Mouse (Mus musculus): ENCODE measurements at regions not wholly inside any gene's neighbourhood (a gene's known extent, or its start where the extent isn't known, plus 50 kb on each side); places are given as distances from the start of the nearest gene placed in this dataset.

DNA sequence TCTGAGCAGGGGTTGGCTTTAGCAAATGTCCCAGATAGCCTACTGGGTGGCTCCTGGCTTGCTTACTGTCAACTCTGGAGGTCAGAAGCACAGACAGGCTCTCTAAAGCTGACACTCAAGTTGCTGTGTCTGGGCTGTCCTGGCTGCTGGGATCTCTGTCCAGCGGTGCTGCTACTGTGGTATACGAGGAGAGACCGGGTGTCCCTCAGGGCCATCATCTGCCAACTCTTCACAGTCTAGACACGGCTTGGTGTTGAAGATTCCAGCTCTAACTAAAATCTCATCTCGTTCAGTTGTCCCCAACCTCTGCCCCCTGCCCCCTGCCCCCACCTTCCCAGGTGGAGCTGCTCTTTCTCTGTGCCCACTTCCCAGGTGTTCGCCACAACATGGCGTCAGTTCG lies 577.1 kb upstream of the Gm19410 start:
- DNase-seq (ENCODE audit: low spot score): no peak

DNA sequence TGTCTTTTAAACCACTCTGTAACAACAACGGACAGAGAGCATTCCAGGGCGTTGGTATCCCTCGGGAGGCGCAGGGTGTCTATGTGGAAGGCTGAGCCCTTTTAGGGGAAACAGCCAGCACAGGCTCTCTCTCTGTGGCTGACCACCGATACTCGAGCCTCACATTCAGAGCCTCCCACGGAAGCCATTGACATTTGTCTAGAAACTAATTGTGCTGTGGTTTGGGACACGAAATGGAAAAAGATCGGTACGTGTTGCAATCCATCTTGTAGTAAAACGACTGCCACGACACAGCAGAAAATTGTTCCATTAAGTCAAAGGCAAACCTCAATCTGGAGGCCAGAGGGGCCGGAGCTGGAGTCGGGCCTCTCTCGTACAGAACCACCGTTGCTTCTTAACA lies 575.9 kb upstream of the Gm19410 start:
- no peak for DNase-seq (ENCODE audit: low spot score)

DNA sequence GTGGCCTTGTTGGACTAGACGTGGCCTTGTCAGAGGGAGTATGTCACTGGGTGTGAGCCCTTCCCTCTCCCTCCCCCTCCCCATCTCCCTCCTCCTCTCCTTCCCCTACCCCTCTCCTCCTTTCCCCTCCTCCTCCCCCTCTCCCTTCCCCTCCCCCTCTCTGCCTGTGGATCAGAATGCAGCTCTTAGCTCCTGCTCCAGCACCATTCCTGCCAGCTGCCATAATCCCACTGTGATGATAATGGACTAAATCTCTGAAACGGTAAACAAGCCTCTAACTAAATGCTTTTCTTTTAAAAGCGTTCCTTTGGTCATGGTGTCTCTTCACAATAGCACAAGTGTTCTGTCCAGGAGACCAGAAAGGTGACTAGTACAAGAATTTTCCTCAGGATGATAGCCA lies 573.1 kb upstream of the Gm19410 start:
- no peak for DNase-seq (ENCODE audit: low spot score)

DNA sequence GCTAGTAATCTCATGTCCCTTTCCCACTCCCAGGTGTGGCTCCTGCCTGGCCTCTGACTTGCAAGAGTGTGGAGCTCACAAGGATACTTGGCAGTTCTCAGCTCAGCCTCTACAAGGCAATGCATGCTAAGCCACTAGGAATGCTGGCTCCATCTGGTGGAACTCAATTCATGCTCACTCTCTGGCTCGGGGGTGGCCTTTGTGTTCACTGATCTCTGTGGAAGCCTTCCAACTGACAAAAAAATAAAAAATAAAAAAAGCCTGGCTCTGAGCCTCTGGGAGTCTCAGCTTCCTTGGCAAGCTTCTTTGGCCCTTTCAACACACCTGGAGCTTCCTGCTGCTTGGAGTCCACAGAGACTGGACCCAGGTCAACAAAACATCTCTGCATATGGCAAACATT lies 571.8 kb upstream of the Gm19410 start:
- DNase-seq (ENCODE audit: low spot score): no peak

DNA sequence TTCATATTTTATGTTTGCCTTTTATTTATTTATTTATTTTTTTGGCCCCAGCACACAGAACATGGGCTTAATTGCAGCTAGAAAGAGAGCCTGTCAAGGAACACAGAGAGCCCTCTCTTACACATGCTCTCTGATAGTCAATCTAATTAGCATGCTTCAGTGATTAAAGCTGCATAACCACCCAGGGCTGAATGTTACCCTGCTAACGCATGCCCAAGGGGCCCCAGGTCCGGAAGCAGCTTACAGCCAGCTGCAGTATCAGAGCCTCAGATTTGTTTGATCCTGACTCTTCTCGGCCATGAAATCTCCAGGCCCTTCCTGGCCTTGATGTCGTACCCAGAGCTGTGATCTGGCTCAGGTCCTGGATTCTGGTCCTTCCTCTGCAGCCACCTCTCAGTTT lies 569.4 kb upstream of the Gm19410 start:
- DNase-seq (ENCODE audit: low spot score): no peak

DNA sequence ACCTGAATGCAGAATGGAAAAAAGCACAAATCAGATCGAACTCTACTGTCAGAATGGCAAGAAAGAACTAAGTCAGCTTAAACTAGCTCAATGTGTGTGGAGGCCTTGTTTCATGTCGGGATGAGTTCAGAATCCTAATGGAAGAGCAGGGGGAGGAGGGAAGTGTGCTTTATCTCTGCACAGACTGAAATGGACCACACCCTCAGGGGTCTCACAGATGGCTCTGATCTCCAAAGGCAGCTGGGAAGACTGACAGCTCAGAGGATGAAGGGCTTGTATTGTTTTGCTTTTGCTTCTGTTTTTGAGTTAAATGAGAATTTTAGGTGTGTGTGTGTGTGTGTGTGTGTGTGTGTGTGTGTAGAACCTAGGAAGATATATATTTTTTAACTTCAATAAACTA lies 566.8 kb upstream of the Gm19410 start:
- DNase-seq (ENCODE audit: low spot score): no peak

DNA sequence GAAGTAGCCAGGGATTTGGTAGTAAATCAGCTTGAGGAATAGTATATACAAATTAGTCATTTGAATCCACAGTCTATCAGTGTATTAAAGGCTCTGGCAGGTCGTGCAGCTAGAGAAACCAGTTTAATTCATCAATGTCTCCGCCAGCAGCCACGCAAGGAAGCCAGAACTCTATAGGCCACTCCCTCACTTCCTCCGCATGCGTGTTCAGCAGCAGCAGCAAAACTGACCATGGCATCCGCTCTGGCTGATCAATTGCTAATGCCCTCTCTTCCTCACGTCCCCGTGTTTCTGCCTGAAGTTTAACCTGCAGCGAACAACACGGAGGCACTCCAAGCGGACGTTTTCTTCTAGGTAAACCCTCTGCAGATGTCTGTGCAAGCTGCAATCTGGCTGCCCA lies 564.2 kb upstream of the Gm19410 start:
- DNase-seq (ENCODE audit: low spot score): no peak

DNA sequence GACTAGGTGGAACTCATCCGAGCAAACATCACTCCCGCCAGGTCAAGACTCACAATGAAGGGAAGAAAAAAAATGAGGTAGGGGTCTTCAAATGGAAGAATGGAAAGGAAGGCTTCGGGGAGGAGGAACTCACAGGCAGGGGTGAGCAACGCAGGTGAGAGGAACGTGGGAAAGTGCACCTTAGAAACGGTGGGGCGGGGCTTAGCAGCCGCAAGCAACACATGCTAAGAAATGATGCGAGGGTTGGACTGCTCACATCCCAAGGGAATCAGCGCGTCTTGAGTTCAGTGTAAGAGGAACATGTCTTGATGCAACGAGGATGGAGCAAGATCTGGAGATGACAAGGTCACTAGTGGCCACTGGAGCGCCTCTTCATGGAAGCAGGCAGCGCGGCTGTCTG lies 560.6 kb upstream of the Gm19410 start:
- DNase-seq (ENCODE audit: low spot score): no peak

DNA sequence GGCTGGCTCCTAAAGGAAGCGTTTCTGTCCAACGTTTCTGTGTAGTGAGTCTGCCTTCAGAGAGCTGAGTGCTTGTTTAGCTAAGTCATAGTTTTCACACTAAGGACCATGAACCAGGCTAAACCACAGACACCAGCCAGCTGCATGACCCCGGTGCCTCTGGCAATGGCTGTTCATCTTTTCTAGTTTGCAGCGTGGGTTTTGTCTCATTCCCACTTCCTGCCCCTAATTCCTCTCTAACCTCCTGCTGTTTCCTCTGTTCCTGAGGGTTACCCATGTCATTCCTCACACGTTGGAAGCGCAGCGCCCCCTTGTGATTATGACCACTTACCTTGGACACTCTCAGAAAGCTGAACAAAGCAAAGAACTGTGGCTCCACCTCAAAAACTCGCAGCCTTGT lies 560.1 kb upstream of the Gm19410 start:
- no peak for DNase-seq (ENCODE audit: low spot score)

DNA sequence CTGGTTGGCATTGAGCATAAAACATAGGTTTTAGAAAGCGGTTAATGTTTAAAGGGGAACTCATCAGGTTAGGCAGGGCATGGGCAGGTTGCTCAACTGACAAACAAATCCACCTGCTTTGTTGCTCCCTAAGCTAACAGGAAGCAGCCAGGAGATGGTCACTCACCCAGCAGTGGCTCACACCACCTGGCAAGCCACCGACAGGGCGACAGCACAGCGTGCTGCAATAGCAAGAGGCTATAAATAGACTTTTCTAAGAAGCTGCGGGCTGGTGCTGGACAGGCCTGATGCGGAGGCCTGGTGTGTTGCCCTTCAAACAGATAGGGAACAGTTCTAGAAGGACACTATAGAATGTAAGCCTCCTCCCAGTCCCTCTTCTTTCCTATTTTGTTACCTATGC lies 559.3 kb upstream of the Gm19410 start:
- DNase-seq (ENCODE audit: low spot score): no peak

DNA sequence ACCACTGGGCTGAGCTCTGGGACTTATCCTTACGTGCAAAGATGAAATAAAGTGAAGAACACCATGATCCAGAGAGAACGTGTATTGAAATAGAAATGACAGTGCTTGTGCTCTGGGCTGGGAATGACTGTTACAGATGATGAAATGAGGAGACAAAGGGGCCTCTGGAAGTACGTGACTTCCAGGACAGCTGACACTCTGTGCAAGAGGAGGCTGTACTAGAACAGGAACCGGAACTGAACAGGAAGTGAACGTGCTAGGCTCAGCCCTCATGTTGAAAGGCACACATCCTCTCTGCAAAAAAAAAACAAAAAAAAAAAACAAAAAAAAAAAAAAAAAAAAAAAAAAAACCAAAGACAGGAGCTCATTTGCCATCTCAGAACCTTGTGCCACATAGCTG lies 557.2 kb upstream of the Gm19410 start:
- no peak for DNase-seq (ENCODE audit: low spot score)

DNA sequence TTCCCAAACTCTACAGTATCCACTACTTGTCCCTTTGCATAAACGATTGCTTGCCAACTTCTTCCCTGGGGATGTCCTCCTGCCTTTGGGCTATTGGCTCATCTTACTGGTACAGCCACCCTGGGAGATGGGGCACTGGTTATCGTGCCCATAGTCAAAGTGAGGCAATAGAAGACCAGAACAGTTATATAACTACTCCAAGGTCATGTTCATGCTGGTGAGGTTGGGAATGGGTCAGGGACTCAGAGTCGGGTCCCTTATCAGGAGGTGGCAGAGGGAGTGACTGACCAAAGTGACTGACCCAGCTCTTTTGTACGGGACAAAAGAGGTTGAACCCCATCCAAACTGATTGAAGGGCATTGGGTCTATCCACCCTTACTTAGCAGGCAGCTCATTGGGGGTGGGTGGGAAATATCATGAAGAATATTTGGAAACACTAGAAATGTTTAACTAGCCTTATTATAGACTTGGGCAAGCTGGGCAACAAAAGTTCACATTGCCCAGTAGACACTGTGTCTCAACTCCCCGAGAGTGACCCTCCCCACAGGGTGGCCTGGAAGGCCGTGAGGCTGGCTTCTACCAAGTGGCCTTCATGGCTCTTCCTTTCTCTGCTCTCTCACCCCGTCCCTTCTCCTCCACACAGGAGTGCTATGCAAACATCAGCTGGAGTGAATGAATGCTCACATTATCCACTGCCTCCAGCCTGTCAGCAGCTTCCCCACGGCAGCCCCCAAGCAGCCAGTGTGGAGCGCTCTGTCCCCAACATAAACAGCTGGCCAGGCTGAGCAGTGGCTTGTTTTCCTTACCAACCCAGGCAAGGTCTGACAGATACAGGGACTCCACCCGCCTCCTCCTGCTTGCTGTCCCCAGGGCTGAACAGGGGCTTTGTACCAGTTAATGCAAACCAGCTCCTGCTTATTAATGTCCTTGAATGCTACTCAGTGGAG lies 553.8 kb upstream of the Gm19410 start:
- DNase-seq (ENCODE audit: low spot score): no peak

DNA sequence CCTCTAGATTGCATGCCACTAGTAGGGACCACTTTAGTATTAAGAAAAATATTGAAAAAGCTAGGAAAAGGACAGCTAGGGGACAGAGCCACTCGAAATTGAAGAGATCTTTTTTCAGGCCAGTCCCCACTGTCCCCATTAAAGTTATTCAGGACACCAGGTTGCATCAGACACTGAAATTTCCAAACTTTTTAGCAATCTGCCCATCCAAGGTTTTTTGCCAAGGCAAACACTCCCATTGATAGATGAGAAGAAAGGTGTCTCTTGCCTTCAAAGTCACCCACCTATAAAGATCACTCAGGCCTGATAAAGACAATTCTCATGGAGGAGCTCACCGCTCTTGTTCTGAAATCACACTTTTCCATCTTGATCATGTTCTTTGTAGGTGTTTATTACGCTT lies 552.1 kb upstream of the Gm19410 start:
- no peak for DNase-seq (ENCODE audit: low spot score)

DNA sequence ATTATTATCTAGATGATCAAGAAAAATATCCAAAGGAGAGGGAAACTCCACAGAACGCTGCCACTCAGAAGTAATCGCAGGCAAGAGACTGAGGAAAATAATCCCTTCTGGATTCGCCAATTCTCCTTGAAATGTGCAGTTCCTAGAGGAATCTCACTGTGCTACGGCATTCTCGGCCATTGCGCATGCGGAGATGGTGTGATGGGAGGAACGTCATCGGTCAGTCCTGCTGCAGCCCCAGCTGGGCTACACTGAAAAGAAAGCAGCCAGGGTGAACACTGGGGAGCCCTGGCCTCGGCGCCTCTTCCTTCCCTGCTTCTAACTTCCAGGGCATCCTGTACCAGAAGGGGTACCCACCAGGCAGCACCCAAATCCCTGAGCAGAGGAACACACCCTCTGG lies 548.0 kb upstream of the Gm19410 start:
- DNase-seq (ENCODE audit: low spot score): no peak

DNA sequence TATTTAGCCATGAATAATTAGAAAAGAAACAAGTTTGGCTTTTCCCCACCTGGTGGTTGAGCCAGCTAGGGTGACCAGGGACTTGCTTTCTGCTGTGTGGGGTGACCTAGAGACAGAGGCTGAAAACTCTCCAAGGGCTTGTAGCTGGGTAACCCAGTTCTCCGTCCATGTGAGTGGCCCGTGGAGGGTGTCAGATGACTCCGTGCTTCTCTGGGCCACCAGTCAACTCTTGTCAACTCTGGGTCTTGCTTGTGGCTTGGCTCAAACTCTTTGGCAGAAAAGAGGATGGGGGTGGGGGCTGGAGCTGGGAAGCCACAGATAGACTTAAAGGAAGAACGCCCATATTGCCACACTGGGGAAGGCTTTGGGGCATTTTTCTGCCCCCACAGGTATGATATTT lies 547.3 kb upstream of the Gm19410 start:
- DNase-seq (ENCODE audit: low spot score): no peak

DNA sequence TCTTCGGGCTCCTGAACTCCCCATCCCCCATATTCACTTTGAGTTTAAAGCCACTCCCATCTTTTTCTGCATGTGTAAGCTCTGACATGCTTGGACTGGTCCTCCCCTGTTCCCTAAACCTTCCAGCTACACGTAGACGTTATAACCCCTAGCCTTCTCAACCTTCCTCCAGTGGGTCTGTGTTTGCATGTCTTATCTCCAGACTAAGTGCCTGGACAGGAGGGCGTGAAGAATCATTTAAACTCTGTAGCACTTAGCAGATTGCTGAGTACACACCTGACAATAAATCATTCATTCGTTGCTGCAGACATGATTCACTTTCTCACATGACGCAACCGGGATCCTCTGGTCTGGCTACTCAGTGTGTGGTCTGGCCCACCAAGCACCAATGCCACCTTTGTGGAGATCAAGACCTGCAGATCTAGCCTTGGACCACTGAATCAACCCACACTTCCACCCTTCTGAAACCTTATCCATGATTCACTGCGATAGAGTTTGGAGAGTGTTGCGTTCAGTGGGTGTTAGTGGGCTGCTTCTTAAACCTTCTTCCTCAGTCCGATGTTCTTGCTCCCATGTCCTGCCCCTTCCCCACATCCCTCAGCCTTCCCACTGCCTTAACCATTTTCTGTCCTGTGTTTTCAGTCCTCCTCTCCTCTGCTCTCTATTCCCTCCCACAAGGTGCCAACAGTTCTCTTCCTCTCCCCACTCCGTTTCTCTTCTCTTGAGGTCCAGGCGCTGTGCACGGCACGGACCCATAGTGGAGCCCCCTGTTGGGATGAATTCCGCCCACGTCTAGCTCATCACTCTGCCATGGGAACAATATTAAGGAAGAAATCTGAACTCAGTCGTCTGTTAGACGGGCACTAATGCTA lies 541.3 kb upstream of the Gm19410 start:
- no peak for DNase-seq (ENCODE audit: low spot score)

DNA sequence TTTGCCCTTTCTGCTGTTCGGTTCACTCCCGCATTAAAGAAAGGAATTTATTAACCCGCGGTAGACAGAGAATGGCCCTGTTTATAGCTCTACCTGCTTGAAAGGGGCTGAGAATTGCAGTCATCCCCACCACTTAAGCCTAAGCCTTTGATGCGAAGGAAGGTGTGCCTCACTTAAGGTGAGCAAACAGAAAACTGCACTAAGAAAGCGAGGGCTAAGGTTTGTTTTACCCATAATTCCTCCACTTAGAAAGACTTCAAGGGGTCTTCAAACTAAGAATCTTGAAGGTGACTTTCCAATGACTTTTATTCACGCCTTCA lies 540.7 kb upstream of the Gm19410 start:
- DNase-seq (ENCODE audit: low spot score): no peak

DNA sequence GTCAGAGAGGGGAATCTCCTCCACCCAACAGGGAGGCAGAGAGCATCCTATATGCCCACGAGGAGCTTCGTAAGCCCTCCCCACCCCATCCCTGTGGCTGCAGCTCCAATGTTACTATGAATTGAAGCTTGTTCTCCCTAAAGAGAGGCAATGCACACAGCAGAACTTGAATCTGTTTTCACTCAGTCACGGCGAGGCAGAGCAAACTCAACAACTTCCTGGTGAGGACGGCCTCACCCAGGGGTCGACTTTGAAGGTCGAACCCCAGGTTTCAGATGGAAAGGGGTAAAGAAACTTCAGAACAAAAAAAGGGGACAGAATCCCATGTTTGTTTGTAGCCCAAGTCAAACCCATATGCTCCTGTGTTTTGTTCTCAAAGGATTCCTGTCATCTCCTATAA lies 538.5 kb upstream of the Gm19410 start:
- DNase-seq (ENCODE audit: low spot score): no peak

DNA sequence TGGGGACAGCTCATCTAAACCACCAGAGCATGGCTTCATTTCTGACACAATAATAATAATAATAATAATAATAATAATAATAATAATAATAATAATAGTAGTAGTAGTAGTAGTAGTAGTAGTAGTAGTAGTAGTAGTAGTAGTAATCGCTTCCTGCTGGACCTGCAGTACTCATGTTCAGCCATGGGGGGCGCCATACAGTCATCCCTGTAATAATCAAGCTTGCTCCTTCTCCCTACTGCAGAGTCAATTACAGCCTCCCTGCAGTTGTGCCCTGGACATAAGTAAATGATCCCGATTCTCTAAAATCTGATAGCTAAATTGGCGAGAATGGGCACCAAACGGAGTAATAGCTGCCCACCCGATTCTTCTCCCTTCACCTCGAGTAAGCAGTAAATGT lies 537.1 kb upstream of the Gm19410 start:
- no peak for DNase-seq (ENCODE audit: low spot score)

DNA sequence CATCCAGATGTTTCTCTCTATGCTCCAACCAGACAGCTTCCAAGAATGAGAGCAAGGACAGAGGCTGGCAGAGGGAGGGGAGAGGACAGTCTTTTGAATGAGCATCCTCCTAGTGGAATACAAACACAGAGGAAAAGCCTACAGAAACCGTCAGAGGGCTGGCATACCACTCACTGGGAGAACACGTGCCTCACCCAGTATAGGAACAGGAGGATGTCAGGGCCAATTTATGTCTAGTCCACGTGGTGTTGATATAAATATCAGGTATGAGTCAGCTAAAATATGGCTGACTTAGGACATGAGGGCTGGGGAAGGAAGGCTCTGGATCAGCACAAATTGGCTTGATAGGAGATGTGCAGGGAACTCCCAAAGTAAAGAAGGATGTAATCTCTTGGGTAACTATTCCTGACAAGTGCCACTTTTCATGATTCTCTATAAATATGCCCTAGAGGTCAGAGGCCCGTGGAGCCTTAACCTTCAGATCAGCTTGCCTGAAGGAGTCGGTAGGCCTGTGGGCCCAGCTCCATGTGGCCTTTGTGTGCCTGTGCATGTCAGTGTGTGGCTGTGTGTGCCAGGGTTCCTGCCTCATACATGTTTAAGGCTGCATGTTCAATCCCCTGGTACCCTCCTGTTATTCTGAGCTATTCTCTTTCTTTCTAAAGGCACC lies 531.9 kb upstream of the Gm19410 start:
- DNase-seq (ENCODE audit: low spot score): no peak

DNA sequence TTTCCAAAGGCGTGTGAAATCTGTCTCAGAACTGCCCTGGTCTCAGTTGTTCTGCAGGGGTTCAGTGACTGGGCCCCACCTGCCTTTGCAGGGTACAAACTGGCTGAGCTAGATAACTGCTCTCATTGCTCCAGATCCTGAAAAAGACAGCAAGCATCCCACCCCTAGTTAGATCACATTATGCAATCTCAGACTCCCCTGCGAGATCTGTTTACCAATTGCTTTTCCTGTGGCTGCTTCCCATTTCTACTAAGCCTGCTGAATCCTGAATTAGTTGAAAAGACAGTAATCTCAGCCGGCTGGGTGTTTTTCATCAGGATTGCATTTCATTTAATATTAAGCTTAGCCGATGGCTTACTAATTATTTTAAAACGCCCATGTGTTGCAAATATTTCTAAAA lies 531.2 kb upstream of the Gm19410 start:
- DNase-seq (ENCODE audit: low spot score): no peak

DNA sequence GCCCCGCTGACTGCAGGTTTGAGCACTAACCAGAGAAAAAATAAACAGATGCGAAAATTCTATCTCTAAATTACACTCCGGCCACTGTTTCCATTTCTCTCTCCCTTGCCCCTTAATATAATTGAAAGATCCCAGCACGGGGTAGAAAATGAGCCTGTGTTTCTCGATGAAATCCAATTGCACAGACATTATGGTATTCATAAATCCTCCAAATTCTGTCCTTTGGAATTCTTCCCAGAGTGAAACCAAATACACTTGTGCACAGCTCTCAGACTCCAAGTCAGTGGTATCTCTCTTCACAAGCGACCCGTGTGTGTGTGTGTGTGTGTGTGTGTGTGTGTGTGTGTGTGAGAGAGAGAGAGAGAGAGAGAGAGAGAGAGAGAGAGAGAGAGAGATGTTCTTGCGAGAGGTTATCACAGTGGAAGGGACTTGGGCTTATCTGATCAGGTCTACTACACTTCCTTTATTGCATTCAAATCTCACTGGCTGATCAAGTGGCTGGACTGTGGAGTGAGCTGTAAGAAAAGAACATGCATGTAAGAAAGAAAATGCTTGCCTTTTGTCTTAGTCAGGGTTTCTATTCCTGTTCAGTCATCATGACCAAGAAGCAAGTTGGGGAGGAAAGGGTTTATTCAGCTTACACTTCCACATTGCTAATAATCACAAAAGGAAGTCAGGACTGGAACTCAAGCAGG lies 529.6 kb upstream of the Gm19410 start:
- no peak for DNase-seq (ENCODE audit: low spot score)

All from ovary, adult 18-20 months (tissue).